Mouse (Mus musculus) hindlimb bud, embryonic 11.5 days (tissue): ENCODE measurements at regions not wholly inside any gene's neighbourhood (a gene's known extent, or its start where the extent isn't known, plus 50 kb on each side); places are given as distances from the start of the nearest gene placed in this dataset.

Experiments used
- DNase-seq: peaks from one replicate; pipeline ENCODE4 v3.0.0-alpha.2; 2012; ENCODE audit warnings: low read depth, low spot score; ENCODE audit errors: extremely low spot score

DNA sequence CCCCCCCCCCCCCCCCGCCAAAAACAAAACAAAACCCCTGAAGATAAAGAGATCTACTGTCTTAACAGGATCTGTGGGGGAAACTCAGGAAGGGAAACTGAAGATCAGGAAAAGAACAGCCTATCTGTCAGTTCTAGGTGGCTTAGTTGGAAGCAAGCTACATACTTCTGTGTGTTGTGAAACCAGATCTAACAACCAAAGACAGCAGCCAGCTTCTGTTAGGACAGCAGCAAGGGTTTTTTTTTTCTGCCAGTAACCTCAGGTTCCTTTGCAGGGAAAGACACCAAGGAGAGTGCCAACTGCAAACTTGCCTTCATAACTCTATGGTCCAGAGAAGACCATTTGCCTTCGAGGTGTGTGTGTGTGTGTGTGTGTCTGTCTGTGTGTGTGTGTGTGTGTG is 261.2 kb downstream of the Bcl11a start:
- DNase-seq = no peak

DNA sequence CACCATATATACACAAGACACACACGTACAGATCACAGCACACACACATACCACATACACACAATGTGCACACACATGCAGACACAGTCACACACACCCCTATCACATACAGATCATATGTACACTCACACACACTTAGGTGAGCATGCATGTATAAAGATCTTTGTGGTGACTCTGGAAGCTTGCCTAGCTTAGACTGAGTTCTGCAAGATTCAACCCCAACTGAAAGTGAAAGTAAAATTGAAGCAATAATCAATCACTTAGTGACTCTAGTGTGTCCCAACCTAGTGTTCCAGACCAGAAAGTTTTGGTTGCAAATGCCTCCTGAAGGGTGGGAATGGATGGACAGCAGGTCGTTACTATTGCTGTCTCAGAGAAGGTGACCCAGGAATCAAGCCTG is 262.8 kb downstream of the Bcl11a start:
- no peak for DNase-seq

DNA sequence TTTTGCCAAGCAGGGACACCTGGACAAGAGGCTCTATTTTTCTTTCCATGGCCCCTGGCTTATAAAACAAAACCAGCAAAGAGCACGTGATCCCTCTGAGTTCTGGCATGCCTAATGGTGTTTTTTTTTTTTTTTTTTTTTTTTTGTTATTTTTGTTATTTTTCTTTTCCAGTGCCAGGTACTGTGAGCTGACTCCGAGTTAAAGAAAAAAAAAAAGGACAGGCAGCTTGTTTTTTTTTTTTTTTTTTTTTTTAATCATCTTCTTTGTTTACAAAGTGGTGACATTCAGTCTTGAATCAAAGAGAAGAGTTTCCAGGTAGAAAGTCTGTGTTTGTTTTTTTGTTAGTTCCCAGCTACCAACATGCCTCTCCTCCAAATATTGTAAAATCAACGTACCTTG is 263.8 kb downstream of the Bcl11a start:
- DNase-seq = no peak

- no peak for DNase-seq
These were observed 264.3 kb downstream of the Bcl11a start for GRCm38 (mm10) chr11:24342176-24342575.

GRCm38 (mm10) chr11:24342732-24343131 is 264.9 kb downstream of the Bcl11a start:
- DNase-seq = no peak

- DNase-seq = no peak
These were observed 269.4 kb downstream of the Bcl11a start for GRCm38 (mm10) chr11:24347225-24347624.

- no peak for DNase-seq
These were observed 270.9 kb downstream of the Bcl11a start for GRCm38 (mm10) chr11:24348741-24349140.

DNA sequence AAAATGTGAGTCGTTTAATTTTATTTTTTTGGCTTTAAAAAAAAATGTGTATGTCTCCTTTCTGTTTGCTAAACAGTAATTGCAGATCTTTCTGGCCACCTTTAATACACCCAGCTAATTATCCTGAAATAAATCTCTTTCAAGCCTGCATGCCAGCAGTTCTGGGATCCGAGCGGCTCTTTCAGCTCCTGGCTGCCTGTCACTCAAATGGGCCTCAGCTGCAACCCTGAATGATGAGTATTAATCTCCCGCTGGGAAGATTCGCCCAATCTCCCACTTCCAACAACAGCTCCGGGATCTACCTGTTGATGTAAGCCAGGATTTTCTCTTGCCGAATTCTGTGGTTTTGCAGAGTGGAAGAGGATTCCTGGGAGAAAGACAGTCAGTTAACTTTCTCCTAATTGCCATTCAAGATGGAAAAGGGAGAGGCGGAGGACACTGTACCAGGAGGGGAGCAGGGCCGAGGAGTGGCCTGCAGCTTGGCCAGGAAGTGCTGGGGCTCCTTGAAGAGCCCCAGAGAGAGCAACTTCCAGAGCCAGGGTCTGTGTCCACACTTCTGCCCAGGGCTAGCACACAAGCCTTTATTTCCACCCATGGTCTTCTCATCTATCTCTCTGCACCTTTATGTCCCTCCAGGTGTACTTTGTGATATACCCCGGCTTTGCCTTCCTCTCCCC is 272.2 kb downstream of the Bcl11a start:
- DNase-seq = no peak

- DNase-seq = no peak
These were observed 273.0 kb downstream of the Bcl11a start for GRCm38 (mm10) chr11:24350839-24351238.

- no peak for DNase-seq
These were observed 274.2 kb downstream of the Bcl11a start for GRCm38 (mm10) chr11:24352071-24352470.

DNA sequence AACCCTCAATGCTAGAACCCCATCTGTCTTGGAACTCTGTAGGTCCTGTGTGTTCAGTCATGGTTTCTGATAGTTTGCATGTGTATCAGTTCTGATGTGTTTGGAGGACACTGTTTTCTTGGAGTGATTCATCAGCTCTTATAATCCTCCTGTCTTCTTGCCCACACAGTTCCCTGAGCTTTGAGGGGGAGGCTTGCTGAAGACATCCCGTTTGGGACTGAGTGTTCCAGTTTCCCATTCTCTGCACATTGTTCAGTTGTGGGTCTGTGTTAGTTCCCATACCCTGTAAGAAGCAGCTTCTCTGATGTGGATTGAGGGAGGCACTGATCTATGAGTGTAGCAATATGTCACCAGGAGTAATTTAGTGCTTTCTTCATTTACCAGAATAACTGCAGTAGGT is 275.2 kb downstream of the Bcl11a start:
- DNase-seq = no peak

DNA sequence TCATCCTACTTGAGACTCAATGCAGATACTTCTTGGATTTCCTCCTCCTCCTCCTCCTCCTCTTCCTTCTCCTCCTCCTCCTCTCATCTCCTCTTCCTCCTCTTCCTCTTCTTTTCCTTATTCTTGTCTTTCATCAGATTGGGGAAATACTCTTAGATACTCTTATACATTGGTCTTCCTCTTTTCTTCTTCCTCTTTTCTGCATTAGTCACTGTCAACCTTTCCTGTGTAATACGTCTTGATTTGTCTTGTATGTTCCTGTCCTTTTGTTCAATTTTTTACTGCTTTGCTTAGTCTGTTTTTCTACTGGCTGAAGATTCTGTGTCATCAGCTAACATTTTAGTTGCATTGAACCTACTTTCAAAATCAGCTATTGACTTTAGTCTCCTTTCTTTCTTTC is 279.5 kb downstream of the Bcl11a start:
- DNase-seq = no peak

DNA sequence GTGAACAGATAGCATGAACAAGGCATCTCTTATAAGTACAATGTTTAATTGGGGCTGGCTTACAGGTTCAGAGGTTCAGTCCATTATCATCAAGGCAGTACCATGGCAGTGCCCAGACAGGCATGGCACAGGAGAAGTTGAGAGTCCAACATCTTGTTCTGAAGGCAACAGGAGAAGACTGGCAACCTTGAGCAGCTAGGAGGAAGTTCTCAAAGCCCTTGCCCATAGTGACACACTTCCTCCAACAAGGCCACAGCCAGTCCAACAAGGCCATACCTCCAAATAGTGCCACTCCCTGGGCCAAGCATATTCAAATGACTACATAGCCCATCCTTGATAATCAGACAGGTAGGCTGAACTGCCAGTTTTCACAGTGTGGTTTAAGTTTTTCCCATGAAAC is 281.2 kb downstream of the Bcl11a start:
- no peak for DNase-seq

DNA sequence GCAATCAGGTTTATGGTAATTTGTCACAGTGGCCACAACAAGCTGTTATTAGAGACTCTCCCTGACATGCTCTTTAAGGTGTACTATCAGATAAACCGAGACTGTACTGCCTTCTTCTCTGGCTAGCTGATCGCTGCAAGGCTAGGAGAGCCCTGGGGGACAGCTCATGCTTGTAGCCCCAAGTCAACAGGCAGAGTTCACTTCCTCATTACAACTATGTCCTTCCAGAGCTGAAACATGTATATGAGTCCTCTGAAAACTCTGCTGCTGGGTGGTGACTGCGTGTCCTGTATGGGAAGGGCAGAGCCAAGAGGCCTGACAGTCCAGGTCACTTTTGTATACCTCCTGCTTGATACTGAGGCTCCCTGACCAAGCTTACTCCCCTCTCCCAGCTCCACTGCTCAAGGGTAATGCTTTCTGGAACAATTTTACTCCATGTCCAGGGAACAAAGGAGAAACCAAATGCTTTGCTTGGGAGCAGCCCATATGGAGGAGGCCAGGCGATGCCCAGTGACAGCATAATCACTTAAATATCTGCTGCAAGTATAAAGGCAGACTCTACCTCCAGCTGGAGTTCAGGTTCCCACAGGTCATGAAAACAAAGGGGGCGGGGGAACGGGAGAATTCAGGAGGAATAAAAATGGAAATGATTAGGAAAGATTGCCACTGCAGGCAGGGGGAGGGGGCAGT is 284.3 kb downstream of the Bcl11a start:
- no peak for DNase-seq

- DNase-seq = no peak
These were observed 284.8 kb downstream of the Bcl11a start for GRCm38 (mm10) chr11:24362688-24363035.

GRCm38 (mm10) chr11:24363418-24364364 is 285.8 kb downstream of the Bcl11a start:
- no peak for DNase-seq

DNA sequence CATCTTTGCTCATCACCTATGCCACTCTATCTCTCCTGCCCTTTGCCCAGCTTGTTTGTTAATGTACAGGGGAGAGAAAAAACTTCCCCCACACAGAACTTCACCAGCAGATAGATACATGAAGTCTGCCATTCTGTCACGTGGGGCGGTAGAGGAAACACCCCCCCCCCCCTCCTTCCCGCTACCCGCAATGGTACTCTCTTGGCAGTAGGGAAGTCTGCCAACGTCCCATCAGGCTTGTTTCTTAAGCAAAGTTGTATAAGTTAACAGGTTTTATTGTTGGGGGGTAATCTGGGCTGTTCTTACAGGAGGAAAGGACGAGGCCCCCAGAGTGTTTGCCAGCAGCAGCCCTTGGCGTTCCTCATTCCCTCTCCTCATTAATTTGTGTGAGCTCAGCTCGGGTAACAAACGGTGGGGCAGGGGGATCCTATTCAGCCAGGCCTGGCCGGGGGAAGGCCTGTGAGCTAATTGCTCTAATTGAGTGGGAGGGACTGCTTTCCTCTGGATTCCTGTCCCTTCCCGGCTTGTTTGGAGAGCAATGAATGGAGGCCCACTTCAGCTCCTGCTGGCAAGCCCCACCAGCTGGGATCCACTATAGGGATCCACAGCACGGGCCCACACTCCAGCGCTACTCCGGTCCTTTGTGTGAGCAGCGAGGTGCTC is 292.5 kb downstream of the Bcl11a start:
- no peak for DNase-seq

DNA sequence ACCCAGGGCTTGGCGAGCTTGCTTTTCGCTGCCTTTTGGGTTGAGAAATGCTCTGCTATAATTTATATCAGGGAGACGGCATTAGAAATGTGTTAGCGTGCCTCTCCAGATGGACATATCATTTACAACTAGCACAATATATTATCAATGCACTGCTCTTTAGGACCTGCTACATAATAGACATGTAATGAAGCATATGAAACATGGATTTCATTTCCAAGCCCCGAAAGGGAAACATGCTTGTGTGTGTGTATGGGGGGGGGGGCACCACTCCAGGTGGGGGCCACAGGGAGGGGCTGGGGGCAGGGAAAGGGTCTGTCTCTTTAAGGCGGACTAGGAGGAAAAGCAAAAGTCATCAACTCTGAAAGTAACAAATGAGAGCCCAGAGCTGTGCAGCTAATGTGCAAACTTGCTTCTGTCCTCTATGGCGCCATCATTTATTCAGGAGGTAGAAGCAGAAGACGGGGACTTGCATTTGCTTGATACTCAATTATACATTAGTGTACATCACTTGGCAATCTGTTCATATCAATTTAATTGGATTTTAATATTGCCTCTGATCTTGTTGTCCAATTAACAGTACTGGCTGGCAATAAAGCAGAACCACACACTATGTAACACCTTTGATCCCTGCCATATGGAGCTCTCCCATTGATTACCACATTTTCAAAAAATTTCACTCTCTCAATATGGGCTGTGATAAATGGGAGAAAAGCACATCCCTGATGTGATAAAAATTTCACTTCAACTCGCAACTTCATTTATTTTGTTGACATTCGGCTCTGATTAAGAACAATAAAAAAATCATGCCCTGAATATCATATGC is 293.2 kb downstream of the Bcl11a start:
- no peak for DNase-seq

- no peak for DNase-seq
These were observed 293.8 kb downstream of the Bcl11a start for GRCm38 (mm10) chr11:24371687-24371950.

DNA sequence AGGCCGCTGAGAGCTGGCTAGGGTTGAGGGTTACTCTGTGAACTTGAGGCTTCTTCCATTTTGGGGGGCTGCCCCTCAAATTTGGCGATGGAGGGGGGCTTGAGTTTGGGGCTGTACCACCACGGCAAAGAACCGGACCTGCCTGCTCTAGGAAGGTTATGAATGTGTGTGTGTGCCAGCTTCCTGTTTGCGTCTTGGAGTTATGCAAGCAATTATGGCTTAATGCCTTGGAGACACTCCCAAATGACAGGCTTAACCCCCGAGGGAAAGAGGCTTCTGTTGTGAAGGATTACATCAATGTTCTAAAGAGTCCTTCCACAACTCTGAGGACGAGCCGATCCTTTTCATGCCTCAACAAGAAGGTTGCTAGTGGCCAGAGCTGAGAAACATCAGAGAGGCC is 294.1 kb downstream of the Bcl11a start:
- DNase-seq = no peak

- no peak for DNase-seq
These were observed 294.8 kb downstream of the Bcl11a start for GRCm38 (mm10) chr11:24372616-24373015.
